In genomic region chr13:41662401-41663070, GRCm38 (mm10) we compare ENCODE assay signal across 9 mouse cellular contexts. TPM values are rescaled to one million over a fixed set of nuclear protein-coding genes. Genes with fewer than 3 reads are reported as not detected.
DNase-seq lines count a peak whose midpoint lies in the region; ATAC-seq and TF ChIP-seq lines count a peak whose summit lies in the region.
"Had no signal": no experiment of that assay in that cellular context is flagged by ENCODE, and none has a peak within 500 bp of the region (broad histone marks: within the 10 kb centered on the region; RNA-seq: fewer than 3 reads in every experiment).

No protein-coding gene starts in this region.

- intact Hi-C loops in gastrocnemius, postnatal 14 days (cut with DNase I; ENCODE audit: low total_unique reads) = no loop called here

- DNase-seq in layer of hippocampus, adult 2 months (ENCODE audit: low spot score in 2 of 2) = peak in 1 of 2 experiments; percentile 30
- DNase-seq in layer of hippocampus, postnatal 25 days (ENCODE audit: extremely low spot score in 1 of 2, low spot score in 1 of 2) = no peak
- DNase-seq in adrenal gland, adult 2 months = peak; percentile 90
- DNase-seq in gastrocnemius, postnatal 14 days = peak; percentile 44
- DNase-seq in hindbrain, postnatal 0 days (ENCODE audit: low spot score) = peak; percentile 54
- no peak for DNase-seq in liver, embryonic 11.5 days (ENCODE audit: low spot score)
- peak; percentile 36 for DNase-seq in ovary, postnatal 14 days (ENCODE audit: low spot score)
- DNase-seq: liver, embryonic 13.5 days had no signal

- peak overlapping the region; percentile 27 for H3K4me2 ChIP-seq in hindbrain, postnatal 0 days (ENCODE audit: low read depth, low read length)
- H3K4me2 ChIP-seq in liver, embryonic 11.5 days = no peak overlapping the region
- H3K4me2 ChIP-seq: liver, embryonic 13.5 days had no signal

- no peaks in the 10 kb centered on the region for H3K36me3 ChIP-seq in hindbrain, postnatal 0 days (ENCODE audit: insufficient read depth, low read length)
- H3K36me3 ChIP-seq in liver, embryonic 11.5 days (ENCODE audit: control insufficient read depth, insufficient read depth, low read length) = no peaks in the 10 kb centered on the region
- H3K36me3 ChIP-seq: liver, embryonic 13.5 days had no signal

- no peaks in the 10 kb centered on the region for H3K4me1 ChIP-seq in hindbrain, postnatal 0 days (ENCODE audit: insufficient read depth, low read length)
- H3K4me1 ChIP-seq in liver, embryonic 11.5 days (replicated peaks; ENCODE audit: control insufficient read depth, insufficient read depth, low read length) = no peaks in the 10 kb centered on the region

- ATAC-seq in hindbrain, postnatal 0 days = peak; percentile 70
- no peak for ATAC-seq in liver, embryonic 11.5 days (replicated peaks; ENCODE audit: low FRiP score)
- ATAC-seq in frontal cortex, adult (ENCODE audit: low TSS enrichment) = no peak

- no peak overlapping the region for H3K4me3 ChIP-seq in layer of hippocampus, adult 2 months
- no peak overlapping the region for H3K4me3 ChIP-seq in hindbrain, postnatal 0 days (ENCODE audit: low read length)
- H3K4me3 ChIP-seq in liver, embryonic 11.5 days (ENCODE audit: low read depth, low read length) = no peak overlapping the region
- H3K4me3 ChIP-seq: liver, embryonic 13.5 days had no signal

- no peaks in the 10 kb centered on the region for H3K27me3 ChIP-seq in hindbrain, postnatal 0 days (ENCODE audit: insufficient read depth, low read length)
- H3K27me3 ChIP-seq in liver, embryonic 11.5 days (replicated peaks; ENCODE audit: control insufficient read depth, insufficient read depth, low read length) = no peaks in the 10 kb centered on the region
- H3K27me3 ChIP-seq: liver, embryonic 13.5 days had no signal

- no peaks in the 10 kb centered on the region for H3K9me3 ChIP-seq in hindbrain, postnatal 0 days (ENCODE audit: low read length)
- H3K9me3 ChIP-seq in liver, embryonic 11.5 days (ENCODE audit: control insufficient read depth, low read length) = no peaks in the 10 kb centered on the region
- H3K9me3 ChIP-seq: liver, embryonic 13.5 days had no signal

- H3K9ac ChIP-seq in hindbrain, postnatal 0 days (replicated peaks; ENCODE audit: low read length) = no peak overlapping the region
- H3K9ac ChIP-seq in liver, embryonic 11.5 days (ENCODE audit: low read depth, low read length) = no peak overlapping the region
- H3K9ac ChIP-seq: liver, embryonic 13.5 days had no signal

- peak overlapping the region; percentile 63; the same call in 1 of the 2 replicates for H3K27ac ChIP-seq in layer of hippocampus, adult 2 months
- H3K27ac ChIP-seq in hindbrain, postnatal 0 days = peak overlapping the region; percentile 22
- H3K27ac ChIP-seq in liver, embryonic 11.5 days (ENCODE audit: low read depth, low read length) = peak overlapping the region; percentile 30; the same call in 1 of the 2 replicates
- H3K27ac ChIP-seq: liver, embryonic 13.5 days had no signal

- peak; percentile 47 for TF ChIP-seq CTCF in layer of hippocampus, adult 2 months (conservative IDR thresholded peaks at IDR 0.05)
- TF ChIP-seq CTCF in hindbrain, postnatal 0 days (IDR thresholded peaks at IDR 0.05; ENCODE audit: low read depth) = no peak

- WGBS in hindbrain, postnatal 0 days = 29% methylated on average over 17 of the region's 17 CpGs
- WGBS in liver, embryonic 11.5 days = 50% methylated on average over 17 of the region's 17 CpGs

RNA-seq across cellular contexts. Expression of gene Tmem170b, which starts 56.8 kb away (rescaled TPM):
- 10 to 100 TPM; 88.6 to 91.0 TPM for total RNA-seq in layer of hippocampus, adult 2 months (2021)
- 10 to 100 TPM; 86.6 to 89.5 TPM for total RNA-seq in layer of hippocampus, postnatal 25 days (2021)
- 10 to 100 TPM; 16.6 to 22.1 TPM for total RNA-seq in adrenal gland, adult 2 months (2021)
- polyA plus RNA-seq in adrenal gland, adult 2 months (2012; rRNA removed) = 5.6 and 10.1 TPM in 2 replicates
- 10 to 100 TPM; 16.7 to 17.1 TPM for total RNA-seq in gastrocnemius, postnatal 14 days (2021)
- total RNA-seq in hindbrain, postnatal 0 days (2014; rRNA removed) = 25.3 and 26.5 TPM in 2 replicates
- polyA plus RNA-seq in hindbrain, postnatal 0 days (2015; fragmentation: Nextera tagmentation; extraction: Ambion mirVana) = 33.2 and 33.6 TPM in 2 replicates
- polyA plus RNA-seq in liver, embryonic 11.5 days (2014; fragmentation: Nextera tagmentation; extraction: Ambion mirVana) = 11.4 and 12.1 TPM in 2 replicates

Comparison
In these comparisons a context has a peak if more than half of its experiments do, and no peak if none do; other contexts are left out.
1. DNase-seq: peak in adrenal gland, adult 2 months (single experiment), gastrocnemius, postnatal 14 days (single experiment), hindbrain, postnatal 0 days (single experiment) and ovary, postnatal 14 days (single experiment); none in layer of hippocampus, postnatal 25 days (0 of 2) and liver, embryonic 11.5 days (single experiment).
2. Peak in every context shown above with its lines, with median percentiles within 50 percentile points of each other: H3K27ac ChIP-seq.